Comparison of ENCODE assay signal across 23 mouse cellular contexts in the genomic region with DNA sequence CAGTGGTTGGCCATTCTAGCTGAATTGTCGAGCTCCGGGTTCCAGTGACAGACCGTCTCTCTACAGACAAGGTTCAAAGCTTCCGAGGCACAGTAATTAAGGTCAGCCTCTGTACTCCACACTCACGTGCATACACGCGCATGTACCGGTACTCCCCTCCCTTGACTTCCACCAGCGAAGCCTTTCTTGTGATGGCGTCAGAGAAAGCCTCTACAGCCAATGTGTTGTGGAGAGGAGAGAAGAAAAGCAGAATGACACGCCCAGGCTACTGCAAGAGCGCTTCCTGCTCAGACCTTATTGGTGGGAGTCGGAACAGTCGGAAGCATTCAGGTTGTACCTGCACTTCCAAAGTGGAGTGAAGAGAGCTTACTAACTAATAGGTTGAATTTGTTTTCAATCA. TPM values are rescaled to one million over a fixed set of nuclear protein-coding genes. Genes with fewer than 3 reads are reported as not detected.
"Had no signal": no experiment of that assay in that cellular context is flagged by ENCODE, and none has a peak within 500 bp of the region (broad histone marks: within the 10 kb centered on the region; RNA-seq: fewer than 3 reads in every experiment).

No protein-coding gene starts in this region.

- H3K27me3 ChIP-seq: kidney, embryonic 15.5 days; limb, embryonic 12.5 days; limb, embryonic 15.5 days; midbrain, embryonic 13.5 days; neural tube, embryonic 13.5 days; stomach, embryonic 15.5 days had no signal

- H3K36me3 ChIP-seq: kidney, embryonic 15.5 days; limb, embryonic 12.5 days; limb, embryonic 15.5 days; stomach, embryonic 15.5 days had no signal

- H3K27ac ChIP-seq: kidney, embryonic 15.5 days; limb, embryonic 12.5 days; limb, embryonic 15.5 days; liver, embryonic 14.5 days; macrophage; midbrain, embryonic 13.5 days; neural tube, embryonic 13.5 days; stomach, embryonic 15.5 days had no signal

- H3K4me1 ChIP-seq: kidney, embryonic 15.5 days; limb, embryonic 12.5 days; limb, embryonic 15.5 days; midbrain, embryonic 13.5 days; neural tube, embryonic 13.5 days; stomach, embryonic 15.5 days had no signal

- H3K4me3 ChIP-seq: kidney, embryonic 15.5 days; limb, embryonic 12.5 days; limb, embryonic 15.5 days; midbrain, embryonic 13.5 days; myocyte; neural tube, embryonic 13.5 days; stomach, embryonic 15.5 days had no signal

- DNase-seq: kidney, adult 8-10 months; kidney, postnatal 10 days; kidney, postnatal 36 days; layer of hippocampus, postnatal 36 days; left cerebral cortex, postnatal 4 days; liver, postnatal 0 days; lung, embryonic 14.5 days; retina, postnatal 1 day; right cerebral cortex, postnatal 25 days; spleen, adult 18-20 months; thymus, adult 2 months; thymus, postnatal 25 days had no signal

RNA-seq across cellular contexts. Expression of a gene that starts 19.5 kb away (rescaled TPM):
- total RNA-seq: monocyte, adult 5-6 weeks; neutrophil, adult 5-6 weeks had no signal
- polyA plus RNA-seq: macrophage had no signal
